Mouse (Mus musculus) lung, embryonic 15.5 days (tissue): ENCODE results near the gene Insr. TPM values are rescaled to one million over a fixed set of nuclear protein-coding genes. Genes with fewer than 3 reads are reported as not detected.

Experiments
- ATAC-seq: fragments of 200-750 bp; cut with Nextera tagmentation; 2 replicates; pipeline ENCODE4 v1.8.0; 2017; ENCODE audit warnings: moderate number of reproducible peaks, borderline replicate concordance; ENCODE audit not compliant: low FRiP score, low TSS enrichment; ENCODE audit errors: extremely low read depth
- H3K27ac ChIP-seq: fragments of 300-500 bp; sonication (generic); 2 replicates; pipeline ENCODE4 v1.5.1; 2015; ENCODE audit warnings: moderate library complexity, mild to moderate bottlenecking, inconsistent platforms
- H3K27me3 ChIP-seq: fragments of 300-500 bp; sonication (generic); 2 replicates; pipeline ENCODE4 v1.6.1; 2015; ENCODE audit warnings: inconsistent platforms
- H3K36me3 ChIP-seq: fragments of 300-500 bp; sonication (generic); 2 replicates; pipeline ENCODE4 v1.6.1; 2015; ENCODE audit warnings: inconsistent platforms
- H3K4me1 ChIP-seq: fragments of 300-500 bp; sonication (generic); 2 replicates; pipeline ENCODE4 v1.6.1; 2015; ENCODE audit warnings: inconsistent platforms
- H3K4me2 ChIP-seq: fragments of 300-500 bp; sonication (generic); 2 replicates; pipeline ENCODE4 v1.6.1; 2015; ENCODE audit warnings: inconsistent platforms, mild to moderate bottlenecking, moderate library complexity
- H3K4me3 ChIP-seq: fragments of 300-500 bp; sonication (generic); 2 replicates; pipeline ENCODE4 v1.5.1; 2015; ENCODE audit warnings: mild to moderate bottlenecking, inconsistent platforms
- H3K9ac ChIP-seq: fragments of 300-500 bp; sonication (generic); 2 replicates; pipeline ENCODE4 v1.6.1; 2015; ENCODE audit warnings: inconsistent platforms
- H3K9me3 ChIP-seq: fragments of 300-500 bp; sonication (generic); 2 replicates; pipeline ENCODE4 v1.6.1; 2016; ENCODE audit warnings: inconsistent platforms
- WGBS: fragments of 180-500 bp; shearing (Covaris S2); methylation state at CpG from one replicate; pipeline ENCODE4 v1.1.7; 2015; 5-methylcytosine and 5-hydroxymethylcytosine counted together
- polyA plus RNA-seq: library from polyadenylated mRNA; unstranded; fragments of >200 nt; fragmentation: Nextera tagmentation; extraction: Ambion mirVana; gene quantifications from 2 replicates; pipeline ENCODE4 v1.2.1, GENCODE M21; 2015

The Insr gene
- polyA plus RNA-seq, 1 experiment from 2014 or later, result 38.8 TPM

DNA sequence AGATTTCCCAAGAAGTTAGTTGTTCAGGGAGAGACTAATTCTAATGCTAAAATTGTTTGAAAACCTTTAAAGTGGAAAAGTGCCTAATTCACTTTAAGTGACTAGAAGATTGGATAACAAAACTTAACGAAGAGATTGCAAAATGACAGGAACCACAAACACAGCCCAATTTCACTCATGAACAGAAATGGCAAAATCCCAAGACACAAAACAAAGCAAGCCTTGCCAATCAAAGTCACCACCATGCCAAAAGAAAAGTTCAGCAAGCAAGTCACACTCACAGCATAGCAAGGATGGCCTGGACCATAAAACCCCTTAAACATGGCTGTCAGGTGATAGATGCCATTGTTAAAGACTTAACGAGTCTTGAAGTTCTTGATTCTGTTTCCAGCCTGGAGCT, 29.5 kb downstream of the Insr start:
- H3K27me3 ChIP-seq, result no peaks in the 10 kb centered on the region
- 81% methylated on average over 2 of the region's 2 CpGs for WGBS
- no peaks in the 10 kb centered on the region for H3K9me3 ChIP-seq
- H3K4me2 ChIP-seq, result no peak overlapping the region
- peaks cover 18% of the 10 kb centered on the region for H3K36me3 ChIP-seq
- H3K27ac ChIP-seq, result no peak overlapping the region
- H3K4me3 ChIP-seq, result no peak overlapping the region
- no peak overlapping the region for H3K9ac ChIP-seq
- H3K4me1 ChIP-seq, result 0 out of 2 replicates have a peak, but pooled peaks cover 4% of the 10 kb centered on the region
- no peak for ATAC-seq

- Histone ChIP-seq H3K36me3 (peaks cover 11% of the 10 kb centered on the region), H3K9ac (no peak overlapping the region), H3K27me3 (no peaks in the 10 kb centered on the region), H3K4me1 (0 out of 2 replicates have a peak, but pooled peaks cover 4% of the 10 kb centered on the region), H3K27ac (no peak overlapping the region), H3K4me2 (no peak overlapping the region), H3K9me3 (no peaks in the 10 kb centered on the region), H3K4me3 (no peak overlapping the region)
- ATAC-seq, result no peak
- WGBS, result 85% methylated on average over 5 of the region's 5 CpGs
Observed at GRCm38 (mm10) chr8:3248704-3249103, 30.7 kb downstream of the Insr start.

DNA sequence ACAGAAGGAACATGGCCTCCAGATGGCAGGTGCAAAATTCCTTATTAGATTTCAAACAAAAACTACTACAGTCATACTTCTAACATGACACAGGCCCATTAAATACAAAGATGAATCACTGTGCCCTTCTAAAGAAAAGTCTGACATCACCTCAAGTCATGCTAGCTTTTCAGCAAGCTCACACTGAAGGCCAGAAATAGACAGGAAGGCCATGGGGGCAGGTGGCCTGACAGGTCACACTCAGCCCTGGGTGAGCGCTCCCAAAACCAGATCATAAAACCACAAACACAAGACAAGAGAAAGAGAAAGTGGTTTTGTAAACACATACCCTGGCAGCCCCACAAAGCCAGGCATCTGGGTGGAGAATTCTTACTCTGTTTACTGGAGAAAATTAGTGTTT, 32.3 kb downstream of the Insr start:
- Histone ChIP-seq H3K27me3 (no peaks in the 10 kb centered on the region), H3K9me3 (no peaks in the 10 kb centered on the region), H3K4me1 (0 out of 2 replicates have a peak, but pooled peaks cover 4% of the 10 kb centered on the region), H3K36me3 (peaks cover 7% of the 10 kb centered on the region; the same call in 1 of the 2 replicates), H3K4me3 (no peak overlapping the region), H3K9ac (no peak overlapping the region), H3K27ac (no peak overlapping the region), H3K4me2 (no peak overlapping the region)
- WGBS, result 93% methylated on average over 1 of the region's 1 CpGs
- ATAC-seq, result no peak

GRCm38 (mm10) chr8:3243229-3243628, 36.2 kb downstream of the Insr start:
- H3K27me3 ChIP-seq, result no peaks in the 10 kb centered on the region
- H3K4me3 ChIP-seq, result no peak overlapping the region
- H3K4me2 ChIP-seq, result no peak overlapping the region
- WGBS, result 89% methylated on average over 4 of the region's 4 CpGs
- H3K4me1 ChIP-seq, result peaks cover 5% of the 10 kb centered on the region; the same call in 1 of the 2 replicates
- H3K9ac ChIP-seq, result no peak overlapping the region
- peaks cover 7% of the 10 kb centered on the region; the same call in 1 of the 2 replicates for H3K36me3 ChIP-seq
- H3K27ac ChIP-seq, result no peak overlapping the region
- H3K9me3 ChIP-seq, result no peaks in the 10 kb centered on the region
- ATAC-seq, result no peak

DNA sequence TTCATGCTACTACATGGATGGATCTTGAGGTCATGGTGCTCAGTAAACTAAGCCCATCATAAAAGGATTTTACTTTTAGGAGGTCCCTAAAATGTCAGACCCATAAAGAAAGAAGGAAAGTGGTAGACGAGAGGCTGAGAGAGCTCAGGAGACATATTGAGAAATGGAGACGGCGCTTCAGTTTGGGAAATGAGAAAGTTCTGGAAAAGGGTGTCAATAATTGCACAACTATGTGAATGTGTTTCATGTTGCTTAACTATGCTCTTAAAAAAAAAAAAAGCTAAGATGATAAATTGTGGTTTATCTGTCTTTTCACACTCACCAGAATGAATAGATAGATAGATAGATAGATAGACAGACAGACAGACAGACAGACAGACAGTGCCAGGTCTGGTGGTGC, 38.7 kb downstream of the Insr start:
- Histone ChIP-seq H3K9me3 (no peaks in the 10 kb centered on the region), H3K36me3 (peaks cover 2% of the 10 kb centered on the region; the same call in 1 of the 2 replicates), H3K4me1 (peaks cover 19% of the 10 kb centered on the region), H3K9ac (no peak overlapping the region), H3K27ac (no peak overlapping the region), H3K4me2 (no peak overlapping the region), H3K4me3 (no peak overlapping the region), H3K27me3 (no peaks in the 10 kb centered on the region)
- 95% methylated on average over 3 of the region's 3 CpGs for WGBS
- no peak for ATAC-seq

DNA sequence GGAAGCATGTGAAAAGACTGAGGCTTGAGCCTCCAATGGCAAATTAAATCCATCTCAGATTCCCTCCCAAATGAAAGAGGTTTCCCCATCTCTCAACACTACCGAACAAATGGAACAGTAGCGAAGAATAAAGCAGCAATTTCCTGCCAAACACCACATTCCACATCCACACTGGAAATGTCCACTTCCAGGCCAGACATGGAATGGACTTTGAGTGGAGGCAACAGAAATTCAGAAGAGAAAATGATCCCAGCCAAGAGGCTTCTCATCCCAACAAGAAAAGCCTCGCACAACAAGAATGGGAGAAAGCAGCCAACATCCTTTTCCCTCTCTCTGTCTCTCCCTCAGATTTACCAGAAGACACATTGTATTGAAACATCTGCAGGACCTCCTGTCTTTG, 39.8 kb downstream of the Insr start:
- Histone ChIP-seq H3K9ac (no peak overlapping the region), H3K27ac (no peak overlapping the region), H3K4me2 (no peak overlapping the region), H3K4me1 (peaks cover 19% of the 10 kb centered on the region), H3K4me3 (no peak overlapping the region), H3K36me3 (no peaks in the 10 kb centered on the region), H3K27me3 (no peaks in the 10 kb centered on the region), H3K9me3 (no peaks in the 10 kb centered on the region)
- 62% methylated on average over 3 of the region's 3 CpGs for WGBS
- no peak for ATAC-seq

DNA sequence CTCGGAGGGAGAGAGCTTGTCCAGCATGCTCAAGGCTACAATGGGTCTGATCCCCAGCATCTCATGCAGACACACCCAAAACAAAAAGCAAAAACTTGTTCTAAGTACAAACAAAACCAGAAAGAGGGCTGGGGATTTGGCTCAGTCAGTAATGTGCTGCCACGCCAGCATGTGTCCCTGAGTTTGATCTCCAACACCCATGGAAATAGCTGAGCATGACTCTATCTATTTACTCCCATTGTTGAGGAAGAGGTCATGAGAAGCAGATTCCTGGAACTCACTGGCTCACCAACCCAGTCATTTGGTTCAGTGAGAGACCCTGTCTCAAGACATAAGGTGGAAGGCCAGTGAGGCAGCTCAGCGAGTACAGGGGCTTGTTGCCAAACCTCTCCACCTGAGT, 40.6 kb downstream of the Insr start:
- H3K36me3 ChIP-seq, result no peaks in the 10 kb centered on the region
- no peak overlapping the region for H3K9ac ChIP-seq
- H3K4me2 ChIP-seq, result no peak overlapping the region
- no peak for ATAC-seq
- H3K27me3 ChIP-seq, result no peaks in the 10 kb centered on the region
- no peak overlapping the region for H3K27ac ChIP-seq
- peaks cover 19% of the 10 kb centered on the region for H3K4me1 ChIP-seq
- no peak overlapping the region for H3K4me3 ChIP-seq
- H3K9me3 ChIP-seq, result no peaks in the 10 kb centered on the region
- WGBS, result 79% methylated on average over 3 of the region's 3 CpGs

- WGBS, result 31% methylated on average over 5 of the region's 5 CpGs
- Histone ChIP-seq H3K27me3 (no peaks in the 10 kb centered on the region), H3K27ac (no peak overlapping the region), H3K4me2 (no peak overlapping the region), H3K36me3 (no peaks in the 10 kb centered on the region), H3K9me3 (no peaks in the 10 kb centered on the region), H3K4me3 (no peak overlapping the region), H3K9ac (no peak overlapping the region), H3K4me1 (peaks cover 19% of the 10 kb centered on the region)
- no peak for ATAC-seq
Observed at GRCm38 (mm10) chr8:3237319-3237718, 42.1 kb downstream of the Insr start.

- 39% methylated on average over 3 of the region's 3 CpGs for WGBS
- H3K27ac ChIP-seq, result no peak overlapping the region
- no peak overlapping the region for H3K9ac ChIP-seq
- H3K27me3 ChIP-seq, result no peaks in the 10 kb centered on the region
- H3K4me3 ChIP-seq, result no peak overlapping the region
- H3K36me3 ChIP-seq, result no peaks in the 10 kb centered on the region
- H3K9me3 ChIP-seq, result no peaks in the 10 kb centered on the region
- ATAC-seq, result no peak
- no peak overlapping the region for H3K4me2 ChIP-seq
- H3K4me1 ChIP-seq, result peaks cover 21% of the 10 kb centered on the region
Observed at GRCm38 (mm10) chr8:3236277-3236676, 43.1 kb downstream of the Insr start.

DNA sequence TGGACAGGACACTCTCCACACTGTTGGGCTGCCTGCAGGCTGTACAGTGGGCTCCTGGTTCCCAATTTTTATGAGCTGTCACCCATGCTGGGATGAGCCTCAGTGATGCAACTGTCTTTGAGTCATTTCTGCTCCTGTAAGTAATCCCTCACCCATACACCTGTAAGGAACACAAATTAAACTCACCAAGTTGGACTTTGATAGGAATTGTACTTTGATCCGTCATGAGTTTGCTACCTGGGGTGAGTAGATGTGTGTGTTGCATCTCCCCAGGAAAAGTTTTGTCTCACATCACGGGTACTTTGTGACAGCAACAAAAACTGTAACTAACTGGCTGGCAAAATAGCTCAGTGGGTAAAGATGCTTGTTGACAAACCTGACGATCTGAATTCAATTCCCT, 44.8 kb downstream of the Insr start:
- H3K4me2 ChIP-seq, result no peak overlapping the region
- H3K9me3 ChIP-seq, result no peaks in the 10 kb centered on the region
- H3K9ac ChIP-seq, result no peak overlapping the region
- no peaks in the 10 kb centered on the region for H3K36me3 ChIP-seq
- ATAC-seq, result no peak
- H3K4me1 ChIP-seq, result peaks cover 24% of the 10 kb centered on the region
- H3K27ac ChIP-seq, result no peak overlapping the region
- H3K4me3 ChIP-seq, result no peak overlapping the region
- 87% methylated on average over 3 of the region's 3 CpGs for WGBS
- no peaks in the 10 kb centered on the region for H3K27me3 ChIP-seq

DNA sequence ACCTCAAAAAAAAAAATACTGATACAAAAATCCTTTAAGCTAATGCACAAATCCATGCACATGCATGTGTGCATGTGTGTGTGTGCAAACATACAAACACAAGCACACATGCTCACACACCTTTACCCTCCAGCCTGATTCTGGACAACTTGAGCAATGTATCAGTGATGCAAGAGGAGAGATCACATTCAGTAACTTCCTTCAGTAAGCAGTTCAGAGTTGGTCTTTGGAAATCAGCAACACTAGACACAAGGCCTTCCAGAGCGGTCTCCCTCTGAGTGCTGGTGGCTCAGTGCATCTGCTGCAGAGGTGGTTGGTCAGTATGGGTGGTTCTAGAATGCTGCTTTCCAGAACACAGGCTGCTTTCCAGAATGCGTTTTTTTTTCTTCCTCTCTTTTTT, 46.8 kb downstream of the Insr start:
- Histone ChIP-seq H3K4me1 (peaks cover 21% of the 10 kb centered on the region), H3K4me2 (no peak overlapping the region), H3K9me3 (no peaks in the 10 kb centered on the region), H3K27me3 (no peaks in the 10 kb centered on the region), H3K27ac (no peak overlapping the region), H3K4me3 (no peak overlapping the region), H3K36me3 (no peaks in the 10 kb centered on the region), H3K9ac (no peak overlapping the region)
- WGBS, result 82% methylated on average over 2 of the region's 2 CpGs
- no peak for ATAC-seq

DNA sequence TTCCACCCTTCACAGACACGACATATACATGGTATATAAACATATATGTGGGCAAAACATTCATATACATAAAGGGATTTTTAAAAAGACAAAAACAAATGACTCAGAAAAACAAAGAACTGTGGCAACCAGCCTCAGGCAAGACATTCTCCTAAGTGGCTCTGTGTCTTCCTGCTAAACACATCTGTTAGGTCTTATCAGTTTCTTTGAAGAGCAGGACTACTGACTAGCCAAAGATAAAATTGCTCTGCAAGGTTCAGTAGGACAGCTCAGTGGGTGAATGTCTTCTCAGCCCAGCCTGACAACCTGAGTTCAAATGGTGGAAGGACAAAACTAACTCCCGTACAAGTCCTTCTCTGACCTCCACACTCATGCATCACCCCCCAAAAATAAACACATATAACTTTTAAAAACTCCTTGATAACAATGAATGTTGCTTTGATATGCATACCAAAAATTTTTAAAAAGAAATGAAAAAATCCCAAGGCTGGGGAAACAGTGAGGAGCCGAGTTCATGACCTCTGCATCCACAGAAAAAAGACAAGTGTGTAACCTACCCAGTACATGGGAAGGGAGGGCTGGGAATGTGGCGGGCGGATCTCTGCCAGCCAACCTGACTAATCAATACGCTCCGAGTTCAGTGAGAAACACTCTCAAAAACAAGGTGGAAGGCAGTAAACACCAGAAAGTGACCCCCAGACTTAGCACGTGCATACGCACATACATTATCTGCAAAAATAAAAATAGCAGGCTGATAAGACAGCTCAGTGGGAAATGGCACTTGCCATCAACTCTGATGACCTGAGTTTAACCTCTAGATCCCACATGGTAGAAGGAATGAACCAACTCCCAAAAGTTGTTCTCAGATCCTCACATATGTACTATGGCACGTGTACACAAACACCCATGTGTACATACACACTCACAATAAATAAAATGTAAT, 49.0 kb downstream of the Insr start:
- WGBS, result 55% methylated on average over 10 of the region's 10 CpGs
- H3K4me2 ChIP-seq, result no peak overlapping the region
- H3K9me3 ChIP-seq, result no peaks in the 10 kb centered on the region
- H3K4me3 ChIP-seq, result no peak overlapping the region
- no peak for ATAC-seq
- H3K36me3 ChIP-seq, result no peaks in the 10 kb centered on the region
- peaks cover 16% of the 10 kb centered on the region; the same call in 1 of the 2 replicates for H3K4me1 ChIP-seq
- H3K9ac ChIP-seq, result no peak overlapping the region
- no peaks in the 10 kb centered on the region for H3K27me3 ChIP-seq
- H3K27ac ChIP-seq, result no peak overlapping the region
